Mouse (Mus musculus) neural tube, embryonic 13.5 days (tissue): Measurements from ENCODE around the gene Prap1. TPM values are rescaled to one million over a fixed set of nuclear protein-coding genes. Genes with fewer than 3 reads are reported as not detected.

ENCODE experiments used
- ATAC-seq: fragments of 200-750 bp; cut with Nextera tagmentation; 2 replicates; pipeline ENCODE4 v1.8.0; 2017; ENCODE audit warnings: low read depth, mild to moderate bottlenecking, moderate TSS enrichment, moderate library complexity
- H3K27ac ChIP-seq: fragments of 300-500 bp; sonication (generic); replicated peaks from 2 replicates; pipeline ENCODE4 v1.5.1; 2015; ENCODE audit warnings: moderate library complexity, mild to moderate bottlenecking, inconsistent platforms
- H3K27me3 ChIP-seq: fragments of 300-500 bp; sonication (generic); 2 replicates; pipeline ENCODE4 v1.6.1; 2015; ENCODE audit warnings: mild to moderate bottlenecking, inconsistent platforms
- H3K36me3 ChIP-seq: fragments of 300-500 bp; sonication (generic); 2 replicates; pipeline ENCODE4 v1.6.1; 2015; ENCODE audit warnings: mild to moderate bottlenecking, inconsistent platforms
- H3K4me1 ChIP-seq: fragments of 300-500 bp; sonication (generic); replicated peaks from 2 replicates; pipeline ENCODE4 v1.6.1; 2015; ENCODE audit warnings: inconsistent platforms
- H3K4me2 ChIP-seq: fragments of 300-500 bp; sonication (generic); 2 replicates; pipeline ENCODE4 v1.6.1; 2015; ENCODE audit warnings: inconsistent platforms, mild to moderate bottlenecking, moderate library complexity
- H3K4me3 ChIP-seq: fragments of 300-500 bp; sonication (generic); 2 replicates; pipeline ENCODE4 v1.5.1; 2015; ENCODE audit warnings: mild to moderate bottlenecking, inconsistent platforms
- H3K9ac ChIP-seq: fragments of 300-500 bp; sonication (generic); 2 replicates; pipeline ENCODE4 v1.6.1; 2015; ENCODE audit warnings: moderate library complexity, mild to moderate bottlenecking, inconsistent platforms
- H3K9me3 ChIP-seq: fragments of 300-500 bp; sonication (generic); 2 replicates; pipeline ENCODE4 v1.6.1; 2016; ENCODE audit warnings: inconsistent platforms
- WGBS: fragments of 180-500 bp; shearing (Covaris S2); methylation state at CpG from one replicate; pipeline ENCODE4 v1.1.7; 2015; 5-methylcytosine and 5-hydroxymethylcytosine counted together
- polyA plus RNA-seq: library from polyadenylated mRNA; unstranded; fragments of >200 nt; fragmentation: Nextera tagmentation; extraction: Ambion mirVana; gene quantifications from 2 replicates; pipeline ENCODE4 v1.2.1, GENCODE M21; 2015

Gene Prap1
- polyA plus RNA-seq, 1 experiment from 2014 or later, result not detected

- Histone ChIP-seq H3K4me1 (no peaks in the 10 kb centered on the region), H3K4me3 (no peak overlapping the region), H3K9me3 (no peaks in the 10 kb centered on the region), H3K27ac (no peak overlapping the region), H3K9ac (no peak overlapping the region), H3K36me3 (no peaks in the 10 kb centered on the region; the same call in 1 of the 2 replicates), H3K27me3 (no peaks in the 10 kb centered on the region), H3K4me2 (no peak overlapping the region)
- 63% methylated on average over 5 of the region's 5 CpGs for WGBS
- ATAC-seq, result no peak
These were observed 1.8 kb downstream of the Prap1 start for GRCm38 (mm10) chr7:140094954-140095353.

GRCm38 (mm10) chr7:140095556-140095955 is 2.4 kb downstream of the Prap1 start:
- Histone ChIP-seq H3K36me3 (no peaks in the 10 kb centered on the region; the same call in 1 of the 2 replicates), H3K9me3 (no peaks in the 10 kb centered on the region), H3K27ac (no peak overlapping the region), H3K4me1 (no peaks in the 10 kb centered on the region), H3K4me2 (no peak overlapping the region), H3K27me3 (no peaks in the 10 kb centered on the region), H3K4me3 (no peak overlapping the region), H3K9ac (no peak overlapping the region)
- WGBS, result 20% methylated on average over 1 of the region's 1 CpGs
- ATAC-seq, result no peak

- Histone ChIP-seq H3K4me3 (no peak overlapping the region), H3K4me1 (peaks cover under 1% of the 10 kb centered on the region), H3K27ac (no peak overlapping the region), H3K27me3 (no peaks in the 10 kb centered on the region), H3K9ac (no peak overlapping the region), H3K36me3 (no peaks in the 10 kb centered on the region; the same call in 1 of the 2 replicates), H3K4me2 (no peak overlapping the region), H3K9me3 (no peaks in the 10 kb centered on the region)
- ATAC-seq, result no peak
These were observed 2.9 kb downstream of the Prap1 start for GRCm38 (mm10) chr7:140096055-140096454.

- H3K9ac ChIP-seq, result no peak overlapping the region
- H3K27ac ChIP-seq, result no peak overlapping the region
- no peaks in the 10 kb centered on the region; the same call in 1 of the 2 replicates for H3K36me3 ChIP-seq
- no peak overlapping the region for H3K4me3 ChIP-seq
- 96% methylated on average over 1 of the region's 1 CpGs for WGBS
- no peak overlapping the region for H3K4me2 ChIP-seq
- peaks cover 19% of the 10 kb centered on the region for H3K4me1 ChIP-seq
- no peaks in the 10 kb centered on the region for H3K9me3 ChIP-seq
- no peaks in the 10 kb centered on the region for H3K27me3 ChIP-seq
- no peak for ATAC-seq
These were observed 5.3 kb downstream of the Prap1 start for GRCm38 (mm10) chr7:140098466-140098865.

- WGBS, result 68% methylated on average over 10 of the region's 10 CpGs
- peaks cover 16% of the 10 kb centered on the region for H3K36me3 ChIP-seq
- H3K4me3 ChIP-seq, result peak overlapping the region; percentile 44
- no peak overlapping the region for H3K27ac ChIP-seq
- peaks cover 19% of the 10 kb centered on the region for H3K4me1 ChIP-seq
- peak; percentile 52; the same call in 1 of the 2 replicates for ATAC-seq
- peak overlapping the region; percentile 65 for H3K4me2 ChIP-seq
- no peaks in the 10 kb centered on the region for H3K9me3 ChIP-seq
- H3K9ac ChIP-seq, result peak overlapping the region; percentile 71
- H3K27me3 ChIP-seq, result no peaks in the 10 kb centered on the region
These were observed 8.3 kb downstream of the Prap1 start for GRCm38 (mm10) chr7:140101498-140101897.

- Histone ChIP-seq H3K9ac (peak within 1 kb of the TSS; percentile 71), H3K4me3 (peak within 1 kb of the TSS; percentile 44), H3K4me2 (peak within 1 kb of the TSS; percentile 65), H3K36me3 (peaks cover 23% of the 10 kb centered on the region), H3K9me3 (no peaks in the 10 kb centered on the region), H3K27me3 (no peaks in the 10 kb centered on the region), H3K27ac (peak within 1 kb of the TSS; percentile 49), H3K4me1 (peaks cover 19% of the 10 kb centered on the region)
- WGBS, result 2% methylated on average over 30 of the region's 30 CpGs
- ATAC-seq, result peak; percentile 87
These were observed 9.0 kb downstream of the Prap1 start, which contains the start of gene Fuom for GRCm38 (mm10) chr7:140101993-140102860. Gene Fuom (minus strand): TSS chr7:140102441.

- WGBS, result 91% methylated on average over 4 of the region's 4 CpGs
- H3K9ac ChIP-seq, result no peak overlapping the region
- no peak overlapping the region for H3K4me3 ChIP-seq
- H3K27ac ChIP-seq, result no peak overlapping the region
- peaks cover 19% of the 10 kb centered on the region for H3K4me1 ChIP-seq
- no peaks in the 10 kb centered on the region for H3K27me3 ChIP-seq
- no peak for ATAC-seq
- no peaks in the 10 kb centered on the region for H3K9me3 ChIP-seq
- H3K4me2 ChIP-seq, result no peak overlapping the region
- peaks cover 41% of the 10 kb centered on the region for H3K36me3 ChIP-seq
These were observed 10.8 kb downstream of the Prap1 start for GRCm38 (mm10) chr7:140104009-140104408.

GRCm38 (mm10) chr7:140111943-140112342 is 18.7 kb downstream of the Prap1 start:
- 66% methylated on average over 3 of the region's 3 CpGs for WGBS
- H3K4me1 ChIP-seq, result peaks cover 14% of the 10 kb centered on the region

GRCm38 (mm10) chr7:140115583-140116328 is 22.6 kb downstream of the Prap1 start, which contains the start of gene Paox:
Gene Paox (plus strand): TSS chr7:140115799.
- peak; percentile 75 for ATAC-seq
- Histone ChIP-seq H3K4me1 (peaks cover 18% of the 10 kb centered on the region), H3K36me3 (peaks cover 21% of the 10 kb centered on the region), H3K4me2 (peak within 1 kb of the TSS; percentile 90), H3K27me3 (no peaks in the 10 kb centered on the region), H3K9me3 (no peaks in the 10 kb centered on the region), H3K4me3 (peak within 1 kb of the TSS; percentile 78), H3K9ac (peak within 1 kb of the TSS; percentile 87), H3K27ac (peak within 1 kb of the TSS; percentile 87)
- 2% methylated on average over 23 of the region's 23 CpGs for WGBS

More at GRCm38 (mm10) chr7:140111943-140112342, 18.7 kb downstream of the Prap1 start:
- H3K4me2 ChIP-seq, result no peak overlapping the region
- no peak overlapping the region for H3K4me3 ChIP-seq
- ATAC-seq, result no peak
- H3K27ac ChIP-seq, result no peak overlapping the region
- H3K36me3 ChIP-seq, result peaks cover 59% of the 10 kb centered on the region
- H3K9me3 ChIP-seq, result no peaks in the 10 kb centered on the region
- no peak overlapping the region for H3K9ac ChIP-seq
- no peaks in the 10 kb centered on the region for H3K27me3 ChIP-seq

- H3K4me2 ChIP-seq, result peak within 1 kb of the TSS; percentile 90
- peak; percentile 96 for ATAC-seq
- peak within 1 kb of the TSS; percentile 87 for H3K9ac ChIP-seq
- H3K4me1 ChIP-seq, result peaks cover 18% of the 10 kb centered on the region
- H3K4me3 ChIP-seq, result peak within 1 kb of the TSS; percentile 78
- 3% methylated on average over 28 of the region's 28 CpGs for WGBS
- H3K9me3 ChIP-seq, result no peaks in the 10 kb centered on the region
- peaks cover 13% of the 10 kb centered on the region for H3K36me3 ChIP-seq
- H3K27ac ChIP-seq, result peak within 1 kb of the TSS; percentile 87
- H3K27me3 ChIP-seq, result no peaks in the 10 kb centered on the region
These were observed 23.3 kb downstream of the Prap1 start, which contains the start of gene Echs1 for GRCm38 (mm10) chr7:140116329-140117054. Gene Echs1 (minus strand): TSS chr7:140116476.

GRCm38 (mm10) chr7:140120484-140120883 is 27.3 kb downstream of the Prap1 start:
- H3K36me3 ChIP-seq, result no peaks in the 10 kb centered on the region
- H3K9me3 ChIP-seq, result no peaks in the 10 kb centered on the region
- WGBS, result 90% methylated on average over 2 of the region's 2 CpGs
- H3K4me1 ChIP-seq, result peaks cover 18% of the 10 kb centered on the region
- ATAC-seq, result no peak
- H3K4me2 ChIP-seq, result no peak overlapping the region
- H3K27ac ChIP-seq, result no peak overlapping the region
- no peak overlapping the region for H3K4me3 ChIP-seq
- H3K9ac ChIP-seq, result no peak overlapping the region
- H3K27me3 ChIP-seq, result no peaks in the 10 kb centered on the region; the same call in 1 of the 2 replicates
